Mouse (Mus musculus) testis, adult 2 months (tissue): ENCODE measurements at regions not wholly inside any gene's neighbourhood (a gene's known extent, or its start where the extent isn't known, plus 50 kb on each side); places are given as distances from the start of the nearest gene placed in this dataset.

Experiments
- H3K27ac ChIP-seq: fragments of 200-500 bp; 2 replicates; pipeline ENCODE4 v1.5.1; 2012; ENCODE audit warnings: low read depth, low read length; ENCODE audit not compliant: control insufficient read depth, insufficient read depth
- H3K27me3 ChIP-seq: fragments of 200-500 bp; 2 replicates; pipeline ENCODE4 v1.6.1; 2012; ENCODE audit warnings: mild to moderate bottlenecking, low read length, moderate library complexity; ENCODE audit not compliant: control insufficient read depth, insufficient read depth
- H3K36me3 ChIP-seq: fragments of 200-500 bp; 2 replicates; pipeline ENCODE4 v1.6.1; 2012; ENCODE audit warnings: mild to moderate bottlenecking, low read length; ENCODE audit not compliant: control insufficient read depth, insufficient read depth
- H3K4me1 ChIP-seq: fragments of 200-500 bp; 2 replicates; pipeline ENCODE4 v1.6.1; 2012; ENCODE audit warnings: low read length; ENCODE audit not compliant: control insufficient read depth, insufficient read depth
- H3K4me3 ChIP-seq: fragments of 200-500 bp; 2 replicates; pipeline ENCODE4 v1.5.1; 2012; ENCODE audit warnings: low read depth, mild to moderate bottlenecking, low read length, moderate library complexity, mixed read lengths; ENCODE audit not compliant: control insufficient read depth
- CTCF ChIP-seq: fragments of 200-500 bp; IDR thresholded peaks from 2 replicates; pipeline ENCODE4 v1.5.1; 2012; ENCODE audit warnings: low read depth, mild to moderate bottlenecking, inconsistent platforms, low read length, moderate library complexity; ENCODE audit not compliant: control insufficient read depth, insufficient read depth, insufficient replicate concordance
- POLR2A ChIP-seq: fragments of 200-500 bp; IDR thresholded peaks from 2 replicates; pipeline ENCODE4 v1.6.1; 2012; ENCODE audit warnings: low read depth, mild to moderate bottlenecking, inconsistent platforms, low read length, moderate library complexity; ENCODE audit not compliant: control insufficient read depth

- H3K36me3 ChIP-seq = no peaks in the 10 kb centered on the region
- TF ChIP-seq CTCF = no peak
- TF ChIP-seq POLR2A = no peak
- no peaks in the 10 kb centered on the region for H3K27me3 ChIP-seq
- no peaks in the 10 kb centered on the region for H3K4me1 ChIP-seq
- no peak overlapping the region for H3K27ac ChIP-seq
- no peak overlapping the region for H3K4me3 ChIP-seq
Measured at GRCm38 (mm10) chr17:15231175-15231574, 145.5 kb downstream of the Dll1 start.

GRCm38 (mm10) chr17:15229159-15229558 lies 147.5 kb downstream of the Dll1 start:
- TF ChIP-seq POLR2A = no peak
- no peak for TF ChIP-seq CTCF
- Histone ChIP-seq H3K27ac (no peak overlapping the region), H3K36me3 (no peaks in the 10 kb centered on the region), H3K27me3 (no peaks in the 10 kb centered on the region), H3K4me1 (no peaks in the 10 kb centered on the region), H3K4me3 (no peak overlapping the region)

- Histone ChIP-seq H3K4me1 (no peaks in the 10 kb centered on the region), H3K27ac (no peak overlapping the region), H3K4me3 (no peak overlapping the region), H3K36me3 (no peaks in the 10 kb centered on the region), H3K27me3 (no peaks in the 10 kb centered on the region)
- TF ChIP-seq CTCF = no peak
- no peak for TF ChIP-seq POLR2A
Measured at GRCm38 (mm10) chr17:15228077-15228476, 148.6 kb downstream of the Dll1 start.

DNA sequence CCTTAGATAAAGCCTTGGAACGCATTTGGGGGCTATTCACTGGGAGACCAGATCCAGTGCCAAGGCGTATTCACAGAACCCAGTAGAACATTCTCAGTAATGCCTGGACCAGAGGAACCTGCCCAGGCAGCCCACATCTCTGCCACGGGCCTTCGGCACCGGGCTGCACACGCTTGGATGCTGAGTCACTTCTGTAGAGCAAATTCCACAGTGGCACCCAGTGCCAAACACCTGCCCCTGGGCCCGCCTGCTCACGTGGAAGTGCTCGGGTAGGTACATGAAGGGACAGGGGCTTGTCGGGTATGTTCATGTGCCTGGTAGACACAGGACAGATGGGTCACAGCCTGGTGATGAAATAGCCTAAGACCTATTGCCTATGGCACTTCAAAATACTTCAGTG lies 152.8 kb downstream of the Dll1 start:
- H3K4me1 ChIP-seq = no peaks in the 10 kb centered on the region
- H3K4me3 ChIP-seq = no peak overlapping the region
- TF ChIP-seq POLR2A = no peak
- TF ChIP-seq CTCF = no peak

DNA sequence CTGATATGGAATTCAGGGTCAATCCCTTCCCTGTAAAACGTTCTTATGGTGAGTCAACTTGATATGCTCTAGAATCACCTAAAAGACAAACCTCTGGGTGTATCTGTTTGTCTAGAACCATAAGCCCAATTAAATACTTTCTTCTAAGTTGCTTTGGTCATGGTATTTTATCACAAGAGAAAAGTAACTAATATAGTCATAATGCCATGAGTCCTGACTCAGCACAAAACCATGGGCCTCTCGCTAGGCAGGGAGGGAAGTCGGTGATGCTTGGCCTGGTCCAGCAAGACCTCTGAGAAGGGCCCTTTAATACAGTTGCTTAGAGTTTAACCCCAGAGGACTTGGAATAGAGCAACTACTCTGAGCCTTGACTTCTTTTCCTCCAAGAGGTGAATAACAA lies 153.7 kb downstream of the Dll1 start:
- Histone ChIP-seq H3K27ac (no peak overlapping the region), H3K36me3 (no peaks in the 10 kb centered on the region), H3K4me1 (no peaks in the 10 kb centered on the region), H3K27me3 (no peaks in the 10 kb centered on the region), H3K4me3 (no peak overlapping the region)
- no peak for TF ChIP-seq CTCF
- TF ChIP-seq POLR2A = no peak

More for the DNA sequence above, 152.8 kb downstream of the Dll1 start:
- Histone ChIP-seq H3K36me3 (no peaks in the 10 kb centered on the region), H3K27ac (no peak overlapping the region), H3K27me3 (no peaks in the 10 kb centered on the region)

DNA sequence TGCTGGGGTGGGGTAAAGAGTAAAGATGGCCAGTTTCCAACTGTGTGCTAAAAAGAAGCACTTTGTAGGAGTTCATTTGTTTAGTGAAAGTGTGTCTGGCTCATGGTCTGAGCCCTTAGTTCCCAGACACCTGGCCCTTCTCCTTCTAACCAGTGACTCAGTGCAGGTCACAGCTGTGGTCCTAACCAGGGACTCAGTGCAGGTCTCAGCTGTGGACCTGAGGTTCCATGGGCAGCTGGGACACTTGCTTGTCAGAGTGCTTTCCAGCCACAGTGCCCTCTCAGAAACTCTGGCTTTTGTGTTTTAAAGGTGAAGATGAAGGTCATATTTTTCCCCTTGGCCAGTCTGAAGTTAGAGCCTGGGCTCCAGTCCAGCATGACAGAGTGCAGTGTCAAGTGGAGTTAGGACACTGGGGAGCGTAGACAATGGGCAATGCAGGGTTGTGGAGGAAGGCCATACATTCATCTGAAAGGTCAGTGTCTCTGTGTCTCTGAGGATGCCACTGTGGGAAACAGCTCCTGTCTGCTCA lies 162.5 kb downstream of the Dll1 start:
- TF ChIP-seq CTCF (no peak), POLR2A (no peak)
- no peaks in the 10 kb centered on the region for H3K27me3 ChIP-seq
- no peaks in the 10 kb centered on the region for H3K36me3 ChIP-seq
- H3K4me3 ChIP-seq = no peak overlapping the region
- H3K4me1 ChIP-seq = no peaks in the 10 kb centered on the region
- no peak overlapping the region for H3K27ac ChIP-seq

DNA sequence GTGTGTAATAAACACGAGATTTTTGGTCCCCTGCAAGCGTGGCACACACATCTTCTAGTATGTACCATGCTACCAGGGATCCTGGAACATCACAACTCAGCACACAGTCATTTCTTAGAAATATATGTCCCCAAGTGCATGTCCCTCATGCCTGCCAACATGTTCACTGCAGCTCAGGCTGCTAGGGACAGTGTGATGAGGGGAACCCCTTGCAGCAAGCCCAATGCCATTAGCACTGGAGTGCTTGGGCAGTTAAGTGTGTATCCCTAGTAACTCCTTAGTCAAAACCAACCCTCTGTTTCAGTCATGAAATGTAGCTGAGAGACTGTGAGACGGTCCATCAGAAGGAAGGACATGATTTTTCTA lies 167.5 kb upstream of the Gm3448 start:
- no peak overlapping the region for H3K4me3 ChIP-seq
- no peaks in the 10 kb centered on the region for H3K27me3 ChIP-seq
- H3K27ac ChIP-seq = no peak overlapping the region
- peaks cover 6% of the 10 kb centered on the region; the same call in 1 of the 2 replicates for H3K4me1 ChIP-seq
- no peak for TF ChIP-seq POLR2A
- no peak for TF ChIP-seq CTCF
- no peaks in the 10 kb centered on the region for H3K36me3 ChIP-seq
